Mouse (Mus musculus): ENCODE measurements around the gene Stx5a.

Gene Stx5a

GRCm38 (mm10) chr19:8745382-8745781, 4.2 kb downstream of the Stx5a start:
- DNase-seq (ENCODE audit: low read depth) = no peak

- peak; percentile 67 for DNase-seq (ENCODE audit: low read depth)
Observed at GRCm38 (mm10) chr19:8747368-8747767, 6.2 kb downstream of the Stx5a start.

GRCm38 (mm10) chr19:8755652-8756051, 14.4 kb downstream of the Stx5a start:
- peak; percentile 18 for DNase-seq (ENCODE audit: low read depth)

DNA sequence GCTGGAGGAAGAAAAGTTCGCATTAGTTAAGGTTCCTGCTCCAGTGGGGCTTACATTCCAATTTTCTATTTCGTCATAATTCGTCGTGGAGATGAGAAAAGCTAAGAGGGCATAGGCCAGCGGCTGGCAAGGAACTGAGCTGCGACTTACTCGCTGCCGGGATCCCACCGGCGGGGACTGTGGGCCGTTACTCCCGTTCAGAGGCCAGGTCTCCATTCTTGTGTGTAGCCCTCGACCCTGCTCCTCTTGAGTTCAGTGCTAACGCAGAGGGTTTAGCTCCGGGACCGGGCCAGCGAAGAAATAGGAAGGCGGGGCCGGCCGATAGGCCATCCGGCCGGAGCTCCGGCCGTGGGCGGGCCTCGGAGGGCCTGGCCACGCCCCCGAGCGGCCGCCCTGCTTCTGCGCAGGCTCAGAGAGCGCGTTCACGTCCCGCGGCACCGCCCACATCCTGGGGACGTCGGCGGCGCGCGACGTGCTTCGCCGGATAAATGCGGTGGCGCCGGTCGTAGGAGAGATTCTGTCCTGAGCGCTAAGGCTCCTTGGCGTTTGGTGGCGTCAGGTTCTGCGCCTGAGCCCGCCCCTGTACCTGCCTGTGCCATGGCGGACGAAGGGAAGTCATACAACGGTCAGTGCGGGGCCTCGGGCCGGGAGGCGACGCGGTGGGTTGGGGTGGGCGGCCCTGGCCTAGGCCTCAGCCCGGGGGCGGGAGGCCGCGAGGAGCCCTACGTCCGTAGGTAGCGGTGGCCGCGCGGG, 15.6 kb downstream of the Stx5a start, which contains the start of gene Nxf1:
Nxf1 (plus strand) TSS at position 439 of the 753 bp plus-strand sequence.
- DNase-seq (ENCODE audit: low read depth) = peak; percentile 99

- DNase-seq (ENCODE audit: low read depth) = peak; percentile 17
Observed at GRCm38 (mm10) chr19:8757471-8757998, 16.3 kb downstream of the Stx5a start.

DNA sequence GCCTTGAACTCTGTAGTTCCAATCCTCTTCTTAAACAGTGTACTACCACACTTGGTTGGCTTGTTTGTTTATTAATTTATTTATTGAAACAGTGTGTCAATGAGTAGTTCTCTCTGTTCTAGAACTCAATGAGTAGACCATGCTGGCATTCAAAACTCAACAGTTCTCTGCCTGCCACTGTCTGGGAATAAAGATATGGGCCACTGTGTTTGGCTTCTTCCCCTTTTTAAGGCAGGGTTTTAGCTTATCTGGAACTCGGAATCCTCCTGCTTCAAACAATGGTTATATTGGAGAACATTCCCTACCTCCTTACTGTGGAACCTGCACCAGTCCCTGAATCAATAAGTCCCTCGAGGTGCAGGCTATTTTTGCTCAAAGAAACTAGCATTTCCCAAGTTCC, 17.7 kb downstream of the Stx5a start:
- DNase-seq (ENCODE audit: low read depth) = no peak

DNA sequence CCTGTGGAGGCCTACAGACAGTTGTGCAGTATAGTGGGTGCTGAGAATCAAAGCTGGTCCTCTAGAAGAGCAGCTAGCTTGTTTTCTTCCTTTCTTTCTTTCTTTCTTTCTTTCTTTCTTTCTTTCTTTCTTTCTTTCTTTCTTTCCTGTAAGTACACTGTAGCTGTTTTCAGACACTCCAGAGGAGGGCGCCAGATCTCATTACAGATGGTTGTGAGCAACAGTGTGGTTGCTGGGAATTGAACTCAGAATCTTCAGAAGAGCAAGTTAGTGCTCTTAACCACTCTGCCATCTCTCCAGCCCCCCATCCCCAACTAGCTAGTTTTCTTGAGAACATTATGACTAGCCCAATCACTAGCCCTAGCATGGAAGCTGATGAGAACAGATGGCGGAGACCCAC, 19.5 kb downstream of the Stx5a start:
- DNase-seq (ENCODE audit: low read depth) = no peak

DNA sequence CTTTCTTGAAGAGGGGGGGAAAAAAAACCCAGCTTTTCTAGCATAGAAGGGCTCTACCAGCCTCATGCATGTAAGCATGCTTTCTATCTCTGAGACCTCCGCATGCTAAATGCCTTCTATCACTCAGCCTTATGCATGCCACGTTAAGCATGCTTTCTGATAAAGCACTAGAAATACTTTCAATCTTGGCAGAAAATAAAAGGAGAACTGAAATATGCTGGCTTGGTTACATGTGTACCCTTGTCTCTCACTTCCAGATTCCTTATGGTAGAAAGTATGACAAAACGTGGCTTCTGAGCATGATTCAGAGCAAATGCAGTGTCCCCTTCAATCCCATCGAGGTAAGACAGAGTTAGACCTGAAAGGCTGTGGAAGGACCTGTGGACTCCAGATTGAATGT, 22.1 kb downstream of the Stx5a start:
- DNase-seq (ENCODE audit: low read depth) = no peak

GRCm38 (mm10) chr19:8765562-8765961, 24.3 kb downstream of the Stx5a start:
- no peak for DNase-seq (ENCODE audit: low read depth)

GRCm38 (mm10) chr19:8770567-8771270, 29.5 kb downstream of the Stx5a start, which contains the start of gene Tmem223:
TSS of gene Tmem223 (plus strand) at chr19:8770996.
- no peak for DNase-seq (ENCODE audit: low read depth)

DNA sequence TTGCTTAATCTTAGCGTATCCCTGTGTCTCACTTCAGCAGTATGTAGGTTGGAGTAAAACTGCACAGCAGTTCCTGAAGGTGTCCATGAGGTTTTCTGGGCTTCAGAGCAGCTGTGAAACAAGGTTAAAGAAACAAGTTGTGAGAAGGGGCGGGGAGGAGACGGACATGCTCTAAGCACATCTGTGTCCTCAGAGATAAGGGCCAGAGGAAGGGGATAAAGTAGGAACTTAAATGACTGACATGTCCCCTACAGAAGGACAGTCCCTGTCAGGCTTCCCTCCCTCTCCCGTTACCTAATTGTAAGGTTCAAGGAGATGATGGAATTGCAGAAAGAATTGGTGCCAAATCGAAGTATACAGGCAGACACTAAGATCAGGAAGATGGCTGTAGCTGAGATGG, 31.8 kb downstream of the Stx5a start:
- DNase-seq (ENCODE audit: low read depth) = no peak

DNA sequence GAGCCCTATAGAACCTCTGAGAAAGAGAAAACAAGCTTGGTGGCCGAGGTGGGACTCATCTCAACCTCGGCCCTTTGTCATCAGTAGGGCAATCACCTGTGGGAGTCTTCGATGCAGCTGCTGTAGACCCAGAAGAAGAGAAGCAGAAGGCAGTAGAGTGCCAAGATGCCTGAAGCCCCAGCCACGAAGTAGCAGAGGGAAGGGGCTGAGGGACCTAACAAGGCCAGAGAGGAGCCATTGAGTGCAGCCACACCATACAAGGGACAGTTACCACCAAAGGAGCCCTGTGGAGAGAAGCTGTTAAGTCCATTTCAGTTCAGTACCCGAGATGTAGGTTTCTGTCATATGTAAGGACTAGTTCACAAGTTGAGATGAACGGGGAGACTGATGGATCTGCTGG, 32.2 kb downstream of the Stx5a start:
- peak; percentile 22 for DNase-seq (ENCODE audit: low read depth)

DNA sequence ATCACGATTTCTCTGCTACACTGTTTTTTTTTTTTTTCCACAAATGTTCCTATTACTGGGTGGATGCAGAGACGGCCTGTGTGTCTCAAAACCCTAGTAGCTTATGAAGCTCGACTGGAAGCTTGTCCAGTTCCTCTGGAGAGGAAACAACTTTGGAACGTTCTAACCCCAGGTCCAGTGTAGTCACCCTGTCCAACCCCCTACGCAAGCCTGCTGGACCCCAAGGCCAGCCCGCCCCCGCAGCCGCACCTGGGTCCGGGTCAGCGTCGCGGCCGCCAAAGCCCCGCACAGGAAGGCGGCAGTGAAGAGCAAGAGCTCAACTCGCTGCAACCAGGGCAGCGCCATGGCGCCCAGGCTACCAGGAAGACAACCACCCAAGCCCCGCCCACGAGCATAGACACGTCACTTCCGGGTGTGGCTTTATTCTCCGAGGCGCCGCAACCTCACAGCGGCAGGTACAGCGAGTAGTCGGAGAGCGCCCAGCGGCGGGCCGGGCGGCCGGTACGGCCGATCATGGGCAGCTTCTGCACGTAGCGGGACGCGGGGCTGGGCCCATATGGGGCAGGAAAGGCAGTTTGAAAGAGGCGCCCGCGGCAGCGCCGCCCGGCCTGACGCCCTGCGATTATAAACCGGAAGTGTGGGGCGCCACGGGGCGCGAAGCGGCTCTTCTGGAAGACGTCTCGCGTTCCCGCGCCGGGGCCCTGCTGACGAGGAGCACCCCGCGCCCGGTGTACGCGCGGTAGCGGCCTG, 33.0 kb downstream of the Stx5a start, which contains the start of gene Tmem179b:
Tmem179b (minus strand) TSS at position 382 of the 750 bp plus-strand sequence.
- peak; percentile 98 for DNase-seq (ENCODE audit: low read depth)

- DNase-seq (ENCODE audit: low read depth) = peak; percentile 34
Observed at GRCm38 (mm10) chr19:8774951-8775421, 33.8 kb downstream of the Stx5a start.

DNA sequence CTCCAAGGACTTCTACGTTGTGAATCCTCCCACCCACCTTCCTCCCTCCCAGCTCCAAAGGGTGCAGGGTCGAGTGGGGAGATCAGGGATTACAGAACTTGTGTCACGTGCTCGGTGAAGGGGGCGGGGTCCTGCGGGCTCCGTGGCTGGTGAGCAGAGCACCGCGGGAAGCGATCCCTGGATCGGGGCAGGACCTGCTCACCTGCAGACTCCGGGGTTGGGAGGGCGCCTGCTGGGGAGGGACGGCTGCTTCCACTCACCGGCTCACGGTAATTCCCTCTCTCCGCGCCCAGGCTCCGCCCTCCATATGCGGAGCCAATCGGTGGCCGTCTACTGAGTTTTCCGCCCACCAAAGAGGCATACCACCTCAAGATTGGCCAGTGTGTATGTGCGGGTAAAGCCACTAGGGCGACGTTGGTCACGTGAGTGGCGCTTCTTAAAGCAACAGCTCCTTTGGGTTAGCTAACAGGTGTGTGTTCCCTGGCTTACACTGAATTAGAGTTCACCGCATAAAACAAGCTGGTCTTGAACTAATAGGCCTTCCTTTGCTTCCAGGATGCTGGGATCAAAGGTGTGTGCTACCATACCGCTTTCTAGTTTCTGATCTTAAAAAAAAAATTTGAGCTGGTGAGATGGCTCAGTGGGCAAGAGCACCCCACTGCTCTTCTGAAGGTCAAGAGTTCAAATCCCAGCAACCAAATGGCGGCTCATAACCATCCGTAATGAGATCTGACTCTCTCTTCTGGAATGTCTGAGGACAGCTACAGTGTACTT, 45.0 kb downstream of the Stx5a start, which contains the start of gene Taf6l:
Taf6l (minus strand) TSS at position 410 of the 774 bp plus-strand sequence.
- DNase-seq (ENCODE audit: low read depth) = peak; percentile 96

- no peak for DNase-seq (ENCODE audit: low read depth)
Observed at GRCm38 (mm10) chr19:8788521-8788920, 47.3 kb downstream of the Stx5a start.

GRCm38 (mm10) chr19:8789171-8789570, 48.0 kb downstream of the Stx5a start:
- DNase-seq (ENCODE audit: low read depth) = no peak

DNA sequence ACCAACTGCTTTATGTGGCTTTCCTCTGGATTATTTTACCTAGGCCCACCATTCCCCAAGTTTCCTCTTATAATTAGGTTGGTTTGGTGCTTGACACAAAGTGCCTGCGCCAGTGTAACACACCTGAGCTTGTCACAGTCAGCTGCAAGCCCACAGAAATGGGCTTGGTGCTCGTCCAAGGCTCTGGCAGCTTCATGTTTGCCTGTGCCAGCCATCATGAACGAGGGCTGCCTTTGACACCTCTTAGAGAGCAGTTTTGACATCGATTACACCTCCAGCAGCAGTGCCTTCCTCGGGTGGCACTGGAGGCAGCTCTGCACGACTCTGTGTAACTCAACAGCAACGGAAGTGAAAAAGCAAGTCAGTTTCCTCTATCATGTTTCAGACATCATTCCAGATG, 49.0 kb downstream of the Stx5a start:
- no peak for DNase-seq (ENCODE audit: low read depth)

GRCm38 (mm10) chr19:8798264-8798946, 57.2 kb downstream of the Stx5a start, which contains the start of gene Polr2g:
TSS of gene Polr2g (minus strand) at chr19:8798577.
- peak; percentile 99 for DNase-seq (ENCODE audit: low read depth)

GRCm38 (mm10) chr19:8798947-8799315, 57.7 kb downstream of the Stx5a start:
- DNase-seq (ENCODE audit: low read depth) = peak; percentile 49
